Mouse (Mus musculus) stomach, embryonic 16.5 days (tissue): ENCODE measurements at regions not wholly inside any gene's neighbourhood (a gene's known extent, or its start where the extent isn't known, plus 50 kb on each side); places are given as distances from the start of the nearest gene placed in this dataset.
A peak's percentile ranks its signal among the peaks of the same experiment; 100 is the strongest.

ENCODE experiments used
- ATAC-seq: fragments of 200-750 bp; cut with Nextera tagmentation; 2 replicates; pipeline ENCODE4 v1.8.0; 2017; ENCODE audit warnings: moderate number of reproducible peaks, moderate TSS enrichment; ENCODE audit not compliant: insufficient read depth, low FRiP score
- H3K27ac ChIP-seq: fragments of 300-500 bp; sonication (generic); 2 replicates; pipeline ENCODE4 v1.5.1; 2014; ENCODE audit warnings: low read length
- H3K27me3 ChIP-seq: fragments of 300-500 bp; sonication (generic); 2 replicates; pipeline ENCODE4 v1.6.1; 2014; ENCODE audit warnings: low read length, control low read depth, mixed read lengths; ENCODE audit not compliant: control insufficient read depth, insufficient read depth
- H3K36me3 ChIP-seq: fragments of 300-500 bp; sonication (generic); 2 replicates; pipeline ENCODE4 v1.6.1; 2014; ENCODE audit warnings: low read length; ENCODE audit not compliant: control insufficient read depth, insufficient read depth
- H3K4me1 ChIP-seq: fragments of 300-500 bp; sonication (generic); 2 replicates; pipeline ENCODE4 v1.6.1; 2014; ENCODE audit warnings: low read length, control low read depth, mixed read lengths; ENCODE audit not compliant: control insufficient read depth, insufficient read depth
- H3K4me2 ChIP-seq: fragments of 300-500 bp; sonication (generic); 2 replicates; pipeline ENCODE4 v1.6.1; 2014; ENCODE audit warnings: low read depth, low read length, mixed read lengths
- H3K4me3 ChIP-seq: fragments of 300-500 bp; sonication (generic); replicated peaks from 2 replicates; pipeline ENCODE4 v1.5.1; 2014; ENCODE audit warnings: mild to moderate bottlenecking, low read length
- H3K9ac ChIP-seq: fragments of 300-500 bp; sonication (generic); 2 replicates; pipeline ENCODE4 v1.6.1; 2014; ENCODE audit warnings: low read length
- H3K9me3 ChIP-seq: fragments of 300-500 bp; sonication (generic); replicated peaks from 2 replicates; pipeline ENCODE4 v1.6.1; 2016; ENCODE audit warnings: low read length, control low read depth; ENCODE audit not compliant: control insufficient read depth
- WGBS: fragments of 180-500 bp; shearing (Covaris S2); extraction: QIAGEN DNeasy Blood & Tissue Kit; methylation state at CpG from one replicate; pipeline ENCODE4 v1.1.7; 2014; 5-methylcytosine and 5-hydroxymethylcytosine counted together

DNA sequence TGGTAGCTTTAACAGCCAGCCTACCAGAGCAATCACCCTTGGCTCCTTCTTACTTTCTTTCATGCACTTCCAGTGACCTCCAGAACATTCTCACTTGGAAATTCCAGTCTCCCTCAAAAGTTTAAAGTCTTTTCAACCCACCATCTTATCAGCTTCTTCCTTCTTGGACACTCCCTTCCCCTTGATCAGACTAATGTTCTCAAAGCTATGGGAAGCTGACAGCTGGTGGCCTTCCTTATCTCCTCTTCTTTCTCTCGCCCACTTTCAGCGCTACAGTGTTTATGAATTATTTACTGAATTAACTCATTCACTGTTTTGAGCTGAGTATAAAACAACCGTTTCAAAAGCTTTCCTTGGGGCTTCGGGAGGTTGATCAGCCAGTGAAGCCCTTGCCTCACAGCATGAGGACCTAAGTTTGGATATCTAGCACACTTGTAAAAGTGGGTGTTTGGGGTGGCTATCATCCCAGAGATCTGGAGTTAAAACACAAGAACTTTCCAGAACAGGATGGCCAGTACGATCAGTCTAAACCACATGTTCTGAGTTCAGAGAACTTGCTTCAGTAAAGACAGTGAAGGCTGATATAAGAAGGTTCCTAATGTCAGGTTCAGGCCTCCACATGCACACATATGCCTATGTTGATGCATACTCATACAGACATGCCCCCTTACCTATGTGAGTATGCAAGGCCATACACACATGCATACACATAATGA is 59.7 kb upstream of the Ikzf2 start:
- H3K4me3 ChIP-seq, result no peak overlapping the region
- no peak overlapping the region for H3K9ac ChIP-seq
- WGBS, result 64% methylated on average over 5 of the region's 5 CpGs
- H3K27ac ChIP-seq, result no peak overlapping the region
- H3K4me2 ChIP-seq, result no peak overlapping the region
- no peaks in the 10 kb centered on the region for H3K9me3 ChIP-seq
- no peaks in the 10 kb centered on the region for H3K27me3 ChIP-seq
- no peaks in the 10 kb centered on the region for H3K36me3 ChIP-seq
- no peaks in the 10 kb centered on the region for H3K4me1 ChIP-seq
- no peak for ATAC-seq

DNA sequence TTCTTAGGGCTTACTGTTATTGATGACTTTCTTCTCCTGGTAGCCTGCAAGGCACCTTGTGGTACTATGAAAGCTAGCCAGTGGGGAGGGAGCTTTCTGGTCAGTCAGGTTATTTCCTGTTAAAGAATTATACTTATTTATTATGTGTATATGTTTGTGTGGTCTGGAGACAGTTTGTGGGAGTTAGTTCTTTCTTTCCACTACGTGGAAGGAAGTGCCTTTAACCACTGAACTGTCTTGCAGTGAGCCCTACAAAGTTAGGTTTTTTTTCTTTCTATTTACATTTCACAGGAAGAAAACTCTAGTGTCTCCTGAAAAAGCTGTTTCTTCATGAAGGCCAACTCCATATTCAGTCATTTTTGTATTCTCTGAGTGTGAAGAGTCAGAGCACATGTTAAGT is 65.7 kb upstream of the Ikzf2 start:
- Histone ChIP-seq H3K9me3 (no peaks in the 10 kb centered on the region), H3K4me2 (no peak overlapping the region), H3K36me3 (no peaks in the 10 kb centered on the region), H3K4me1 (no peaks in the 10 kb centered on the region), H3K27me3 (no peaks in the 10 kb centered on the region), H3K27ac (no peak overlapping the region), H3K9ac (no peak overlapping the region), H3K4me3 (no peak overlapping the region)
- WGBS, result 56% methylated on average over 1 of the region's 1 CpGs
- no peak for ATAC-seq

DNA sequence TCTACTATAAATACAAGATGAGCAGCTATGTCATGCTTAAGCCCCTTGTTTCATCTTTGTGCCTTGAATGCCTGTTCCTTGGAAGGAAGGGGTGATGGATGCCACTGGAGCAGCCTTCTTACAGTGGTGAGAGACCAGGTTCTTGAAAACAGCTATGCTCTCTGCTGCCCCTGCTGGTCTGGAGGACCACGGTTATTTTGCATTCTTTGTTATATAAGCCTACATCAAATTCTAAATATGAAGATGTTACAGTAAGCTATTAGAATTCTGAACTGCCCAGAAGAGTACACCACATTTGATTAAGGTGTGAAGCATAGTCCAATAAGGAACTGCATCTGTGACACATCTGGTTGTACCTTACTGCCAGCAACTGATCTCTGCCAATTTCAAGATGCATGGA is 69.1 kb upstream of the Spag16 start:
- Histone ChIP-seq H3K4me2 (no peak overlapping the region), H3K27me3 (no peaks in the 10 kb centered on the region), H3K36me3 (no peaks in the 10 kb centered on the region), H3K27ac (no peak overlapping the region), H3K4me3 (no peak overlapping the region), H3K9ac (no peak overlapping the region), H3K4me1 (no peaks in the 10 kb centered on the region), H3K9me3 (no peaks in the 10 kb centered on the region)
- WGBS, result 95% methylated on average over 1 of the region's 1 CpGs
- ATAC-seq, result no peak

DNA sequence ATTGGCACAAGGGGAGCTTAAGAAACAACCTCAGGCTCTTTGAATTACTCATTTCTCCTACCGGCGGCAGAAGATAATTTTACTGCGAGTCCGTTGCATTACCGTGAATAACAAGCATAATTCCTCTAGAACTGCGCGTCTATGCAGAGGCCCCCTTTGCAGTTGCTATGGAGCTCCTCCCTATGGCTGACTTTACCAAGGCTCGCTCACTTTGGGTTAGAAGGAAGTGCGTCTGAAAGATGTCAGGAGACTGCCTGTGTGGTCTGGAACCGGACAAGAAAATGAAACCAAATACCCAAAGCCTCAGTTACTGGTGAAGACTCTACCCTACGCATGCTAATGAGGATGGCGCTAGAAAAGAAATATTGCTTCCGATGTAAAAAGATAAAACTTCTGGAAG is 67.2 kb upstream of the Spag16 start:
- H3K4me2 ChIP-seq, result peak overlapping the region; percentile 4; the same call in 1 of the 2 replicates
- H3K9me3 ChIP-seq, result no peaks in the 10 kb centered on the region
- no peak overlapping the region for H3K9ac ChIP-seq
- WGBS, result 66% methylated on average over 13 of the region's 13 CpGs
- no peaks in the 10 kb centered on the region for H3K27me3 ChIP-seq
- H3K36me3 ChIP-seq, result no peaks in the 10 kb centered on the region
- no peak overlapping the region for H3K27ac ChIP-seq
- ATAC-seq, result no peak
- no peaks in the 10 kb centered on the region for H3K4me1 ChIP-seq
- no peak overlapping the region for H3K4me3 ChIP-seq

DNA sequence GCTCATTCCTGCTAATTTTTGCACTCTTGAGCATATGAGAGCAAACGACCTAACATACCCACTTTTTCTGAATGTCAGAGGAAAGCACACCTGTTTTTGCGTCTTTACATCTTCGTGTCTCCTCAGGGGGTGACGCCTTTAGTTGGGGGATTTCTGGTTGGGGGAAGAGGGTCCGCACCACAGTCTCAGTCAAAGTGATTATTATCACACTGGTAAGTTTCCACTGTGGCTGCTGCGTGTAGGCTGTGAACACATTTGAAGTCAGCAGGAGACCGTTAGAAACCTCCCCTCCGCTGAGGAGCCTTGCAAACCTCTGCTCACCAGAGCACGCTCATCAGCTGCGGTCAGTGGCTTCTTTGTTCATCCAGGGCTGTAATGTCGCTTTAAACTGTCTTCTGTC is 58.1 kb upstream of the Spag16 start:
- Histone ChIP-seq H3K4me1 (no peaks in the 10 kb centered on the region), H3K4me3 (no peak overlapping the region), H3K36me3 (no peaks in the 10 kb centered on the region), H3K27ac (no peak overlapping the region), H3K9me3 (no peaks in the 10 kb centered on the region), H3K4me2 (no peak overlapping the region), H3K9ac (no peak overlapping the region), H3K27me3 (no peaks in the 10 kb centered on the region)
- no peak for ATAC-seq
- WGBS, result 68% methylated on average over 11 of the region's 11 CpGs

DNA sequence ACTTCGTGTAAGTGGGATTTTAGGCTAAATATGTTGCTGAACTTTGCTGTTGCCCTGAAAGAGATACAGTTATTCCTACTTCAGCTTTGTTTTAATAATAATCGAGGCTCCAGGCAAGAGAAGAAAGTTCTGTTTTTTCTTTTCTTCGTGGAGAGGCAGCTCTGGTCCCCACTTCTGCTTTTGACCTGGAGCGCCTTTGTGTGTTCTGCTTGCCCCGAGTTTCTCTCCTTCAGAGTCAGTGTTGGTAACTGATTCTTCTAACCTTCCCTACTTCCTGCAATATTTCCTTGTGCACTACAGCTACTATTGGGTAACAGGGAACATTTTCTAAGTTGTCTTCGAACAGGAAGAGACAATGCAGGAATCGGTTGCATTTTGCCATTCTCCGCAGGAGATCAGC is 56.6 kb upstream of the Spag16 start:
- H3K36me3 ChIP-seq, result no peaks in the 10 kb centered on the region
- WGBS, result 86% methylated on average over 8 of the region's 8 CpGs
- H3K4me2 ChIP-seq, result no peak overlapping the region
- H3K9me3 ChIP-seq, result no peaks in the 10 kb centered on the region
- H3K9ac ChIP-seq, result no peak overlapping the region
- no peak overlapping the region for H3K4me3 ChIP-seq
- no peaks in the 10 kb centered on the region for H3K4me1 ChIP-seq
- H3K27ac ChIP-seq, result no peak overlapping the region
- no peaks in the 10 kb centered on the region for H3K27me3 ChIP-seq
- no peak for ATAC-seq

DNA sequence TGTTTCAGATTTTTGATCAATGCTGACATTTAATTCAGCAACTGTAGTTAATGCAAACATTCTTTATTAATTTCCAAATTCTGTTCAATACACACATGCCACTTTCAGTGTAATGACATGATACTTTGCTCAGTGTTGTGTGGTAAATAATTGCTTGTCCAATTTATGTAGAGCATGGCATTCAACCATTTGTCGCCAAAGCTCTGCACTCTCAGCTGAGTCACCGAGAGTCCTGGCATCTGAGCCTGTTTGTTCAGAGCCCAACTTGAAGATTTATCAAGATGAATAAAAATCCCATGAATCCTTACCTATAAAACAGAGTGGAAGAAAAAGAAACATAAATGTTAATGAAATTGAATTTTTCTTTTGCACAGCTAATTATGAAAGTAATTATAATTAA is 55.3 kb upstream of the Spag16 start:
- H3K27ac ChIP-seq, result no peak overlapping the region
- H3K4me2 ChIP-seq, result no peak overlapping the region
- H3K4me3 ChIP-seq, result no peak overlapping the region
- no peak overlapping the region for H3K9ac ChIP-seq
- ATAC-seq, result no peak
- 87% methylated on average over 2 of the region's 2 CpGs for WGBS
- no peaks in the 10 kb centered on the region for H3K9me3 ChIP-seq
- no peaks in the 10 kb centered on the region for H3K4me1 ChIP-seq
- no peaks in the 10 kb centered on the region for H3K27me3 ChIP-seq
- H3K36me3 ChIP-seq, result no peaks in the 10 kb centered on the region

DNA sequence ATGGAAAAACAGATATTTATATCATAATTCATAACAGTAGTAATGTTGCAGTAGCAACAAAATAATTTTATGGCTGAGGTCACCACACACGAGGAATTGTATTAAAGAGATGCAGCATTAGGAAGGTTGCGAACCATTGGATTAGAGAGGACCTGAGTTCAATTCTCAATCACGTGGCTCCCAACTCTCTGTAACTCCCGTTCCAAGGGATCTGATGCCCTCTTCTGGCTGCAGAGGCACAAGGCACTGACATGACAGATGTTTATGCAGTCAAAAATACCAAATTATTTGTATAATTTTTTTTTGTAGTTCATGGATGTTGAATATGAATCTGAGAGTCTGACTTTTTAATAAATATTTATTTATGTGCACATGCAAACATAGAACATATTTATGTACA is 51.2 kb upstream of the Spag16 start:
- Histone ChIP-seq H3K36me3 (no peaks in the 10 kb centered on the region), H3K9me3 (no peaks in the 10 kb centered on the region), H3K4me2 (no peak overlapping the region), H3K4me3 (no peak overlapping the region), H3K9ac (no peak overlapping the region), H3K4me1 (no peaks in the 10 kb centered on the region), H3K27ac (no peak overlapping the region), H3K27me3 (no peaks in the 10 kb centered on the region)
- no peak for ATAC-seq
- 64% methylated on average over 4 of the region's 4 CpGs for WGBS
